Mouse (Mus musculus) ES-E14 (cell line): ENCODE measurements around the gene Blvrb.

Experiments
- CHD2 ChIP-seq: IDR thresholded peaks from 2 replicates; pipeline ENCODE4 v1.6.1; 2014; ENCODE audit warnings: mild to moderate bottlenecking, low read depth, low read length, inconsistent platforms
- HCFC1 ChIP-seq: IDR thresholded peaks from 2 replicates; pipeline ENCODE4 v1.6.1; 2012; ENCODE audit warnings: low read length, inconsistent platforms, borderline replicate concordance; ENCODE audit not compliant: insufficient read depth

DNA sequence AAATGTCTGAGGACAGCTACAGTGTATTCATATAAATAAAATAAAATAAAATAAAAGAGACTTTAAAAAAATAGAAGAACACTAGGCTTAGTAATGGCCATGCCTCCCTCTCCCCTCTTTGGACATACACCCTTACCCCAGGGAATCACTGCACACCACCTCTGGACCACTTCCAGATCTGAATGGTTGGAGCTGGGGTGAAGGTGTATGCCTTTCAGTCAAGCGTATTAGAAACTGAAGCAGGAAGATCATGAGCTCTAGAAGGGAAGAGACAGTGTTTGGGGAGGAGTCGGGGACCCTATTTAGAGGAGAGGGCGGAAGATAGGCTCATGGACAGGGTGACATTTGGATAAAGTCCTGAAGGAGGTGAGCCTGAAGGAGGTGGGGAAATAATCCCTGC is 32.7 kb downstream of the Blvrb start:
- TF ChIP-seq CHD2, result no peak
- TF ChIP-seq HCFC1, result no peak
